Mouse (Mus musculus) limb, embryonic 15.5 days (tissue): ENCODE results near the gene Sptbn4. TPM values are rescaled to one million over a fixed set of nuclear protein-coding genes. Genes with fewer than 3 reads are reported as not detected.

Experiments
- ATAC-seq: fragments of 200-750 bp; cut with Nextera tagmentation; 2 replicates; pipeline ENCODE4 v1.8.0; 2017; ENCODE audit warnings: low read depth, moderate TSS enrichment; ENCODE audit not compliant: insufficient number of reproducible peaks, low FRiP score, low TSS enrichment
- H3K27ac ChIP-seq: fragments of 300-500 bp; sonication (generic); 2 replicates; pipeline ENCODE4 v1.5.1; 2015; ENCODE audit warnings: moderate library complexity, mild to moderate bottlenecking, inconsistent platforms
- H3K27me3 ChIP-seq: fragments of 300-500 bp; sonication (generic); 2 replicates; pipeline ENCODE4 v1.6.1; 2015; ENCODE audit warnings: inconsistent platforms
- H3K36me3 ChIP-seq: fragments of 300-500 bp; sonication (generic); 2 replicates; pipeline ENCODE4 v1.6.1; 2015; ENCODE audit warnings: inconsistent platforms
- H3K4me1 ChIP-seq: fragments of 300-500 bp; sonication (generic); 2 replicates; pipeline ENCODE4 v1.6.1; 2015; ENCODE audit warnings: inconsistent platforms
- H3K4me2 ChIP-seq: fragments of 300-500 bp; sonication (generic); 2 replicates; pipeline ENCODE4 v1.6.1; 2015; ENCODE audit warnings: mild to moderate bottlenecking, inconsistent platforms
- H3K4me3 ChIP-seq: fragments of 300-500 bp; sonication (generic); 2 replicates; pipeline ENCODE4 v1.5.1; 2015; ENCODE audit warnings: mild to moderate bottlenecking, inconsistent platforms
- H3K9ac ChIP-seq: fragments of 300-500 bp; sonication (generic); 2 replicates; pipeline ENCODE4 v1.6.1; 2015; ENCODE audit warnings: inconsistent platforms
- H3K9me3 ChIP-seq: fragments of 300-500 bp; sonication (generic); 2 replicates; pipeline ENCODE4 v1.6.1; 2016; ENCODE audit warnings: inconsistent platforms
- WGBS: fragments of 180-500 bp; shearing (Covaris S2); methylation state at CpG from one replicate; pipeline ENCODE4 v1.1.7; 2015; 5-methylcytosine and 5-hydroxymethylcytosine counted together
- polyA plus RNA-seq: library from polyadenylated mRNA; unstranded; fragments of >200 nt; fragmentation: Nextera tagmentation; extraction: Ambion mirVana; gene quantifications from 2 replicates; pipeline ENCODE4 v1.2.1, GENCODE M21; 2015

The Sptbn4 gene
- polyA plus RNA-seq, 1 experiment from 2014 or later: 0.23 TPM

GRCm38 (mm10) chr7:27473156-27473834 is 25.8 kb upstream of the Sptbn4 start, which contains the start of gene Sertad3:
Gene Sertad3, plus strand, starts transcription at chr7:27473768.
- Histone ChIP-seq H3K4me1 (peaks cover 12% of the 10 kb centered on the region), H3K9ac (peak within 1 kb of the TSS; percentile 72), H3K9me3 (no peaks in the 10 kb centered on the region), H3K4me2 (peak within 1 kb of the TSS; percentile 59), H3K36me3 (peaks cover 22% of the 10 kb centered on the region), H3K4me3 (peak within 1 kb of the TSS; percentile 65), H3K27ac (peak within 1 kb of the TSS; percentile 97), H3K27me3 (no peaks in the 10 kb centered on the region)
- under 1% methylated on average over 34 of the region's 36 CpGs for WGBS
- peak; percentile 93 for ATAC-seq

DNA sequence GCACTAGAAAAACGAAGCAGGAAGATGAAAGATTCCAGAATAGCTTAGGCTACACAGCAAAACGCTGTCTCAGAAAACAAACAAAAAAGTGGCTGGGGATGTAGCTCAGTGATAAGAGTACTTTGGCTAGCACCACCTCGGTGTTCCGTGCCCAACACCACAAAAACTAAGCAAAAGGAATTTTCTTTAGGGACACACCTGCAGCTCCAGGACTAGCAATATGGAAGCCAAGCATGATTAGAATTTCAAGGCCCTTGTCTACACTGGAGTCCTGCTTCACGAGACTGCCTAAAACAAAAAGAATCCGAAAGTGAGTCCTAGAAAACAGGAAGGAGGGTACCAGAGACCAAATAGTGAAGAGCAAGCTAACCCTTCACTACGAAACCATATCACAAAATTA is 25.1 kb upstream of the Sptbn4 start:
- no peak for ATAC-seq
- Histone ChIP-seq H3K4me2 (peak overlapping the region; percentile 24), H3K27me3 (no peaks in the 10 kb centered on the region), H3K9ac (no peak overlapping the region), H3K4me3 (peak overlapping the region; percentile 65), H3K27ac (peak overlapping the region; percentile 97), H3K36me3 (peaks cover 16% of the 10 kb centered on the region), H3K4me1 (peaks cover 12% of the 10 kb centered on the region), H3K9me3 (no peaks in the 10 kb centered on the region)
- whole genome bisulfite sequencing: 44% methylated on average over 7 of the region's 7 CpGs

DNA sequence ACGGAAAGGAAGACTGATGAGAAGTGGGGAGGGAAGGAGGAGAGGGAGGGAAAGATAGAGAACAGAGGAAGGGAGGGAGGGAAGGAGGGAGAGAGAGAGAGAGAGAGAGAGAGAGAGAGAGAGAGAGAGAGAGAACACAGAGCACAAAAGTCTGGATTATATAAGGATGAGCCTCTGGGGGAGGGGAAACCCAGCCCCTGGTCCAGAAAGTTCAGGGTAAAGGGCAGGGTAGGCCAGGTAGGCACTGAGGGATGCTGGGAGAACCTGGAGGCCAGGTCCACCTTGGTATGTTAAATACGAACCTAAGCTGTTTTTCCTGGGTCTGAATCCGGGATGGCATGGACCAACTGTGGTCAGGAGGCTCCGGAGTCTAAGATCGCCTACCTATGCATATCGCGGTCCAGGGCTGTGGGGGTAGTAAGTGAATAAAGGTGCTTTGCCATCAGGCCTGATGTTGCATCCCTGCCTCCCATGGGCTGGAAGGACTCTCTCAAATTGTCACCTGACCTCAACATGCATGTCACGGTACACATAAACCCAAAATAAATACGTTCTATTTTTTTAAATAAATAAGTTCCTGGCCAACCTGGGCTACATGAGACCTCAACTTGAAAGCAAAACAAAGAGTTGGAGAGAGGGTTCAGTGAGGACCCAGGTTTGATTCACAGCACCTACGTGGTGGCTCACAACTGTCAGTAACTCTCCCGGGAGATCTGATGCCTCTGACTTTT is 24.1 kb upstream of the Sptbn4 start:
- Histone ChIP-seq H3K4me1 (peaks cover 12% of the 10 kb centered on the region), H3K9ac (no peak overlapping the region), H3K4me2 (no peak overlapping the region), H3K36me3 (peaks cover 10% of the 10 kb centered on the region), H3K4me3 (no peak overlapping the region), H3K27me3 (no peaks in the 10 kb centered on the region), H3K27ac (no peak overlapping the region), H3K9me3 (no peaks in the 10 kb centered on the region)
- 86% methylated on average over 11 of the region's 11 CpGs for WGBS
- no peak for ATAC-seq

- peaks cover 3% of the 10 kb centered on the region for H3K4me1 ChIP-seq
- no peak overlapping the region for H3K4me2 ChIP-seq
- no peak for ATAC-seq
- 46% methylated on average over 4 of the region's 4 CpGs for WGBS
- no peaks in the 10 kb centered on the region for H3K36me3 ChIP-seq
- H3K9me3 ChIP-seq: no peaks in the 10 kb centered on the region
- no peaks in the 10 kb centered on the region for H3K27me3 ChIP-seq
- no peak overlapping the region for H3K27ac ChIP-seq
- H3K4me3 ChIP-seq: no peak overlapping the region
- H3K9ac ChIP-seq: no peak overlapping the region
These were observed 20.2 kb upstream of the Sptbn4 start for GRCm38 (mm10) chr7:27467648-27468047.

- Histone ChIP-seq H3K4me2 (no peak overlapping the region), H3K36me3 (0 out of 2 replicates have a peak, but pooled peaks cover 4% of the 10 kb centered on the region), H3K27me3 (no peaks in the 10 kb centered on the region), H3K4me1 (no peaks in the 10 kb centered on the region), H3K9ac (no peak overlapping the region), H3K27ac (no peak overlapping the region), H3K9me3 (no peaks in the 10 kb centered on the region), H3K4me3 (no peak overlapping the region)
- WGBS: 70% methylated on average over 6 of the region's 6 CpGs
- no peak for ATAC-seq
These were observed 13.0 kb upstream of the Sptbn4 start for GRCm38 (mm10) chr7:27460477-27460876.

GRCm38 (mm10) chr7:27459640-27460039 is 12.2 kb upstream of the Sptbn4 start:
- WGBS: 86% methylated on average over 5 of the region's 5 CpGs
- no peaks in the 10 kb centered on the region for H3K4me1 ChIP-seq
- no peak for ATAC-seq
- no peaks in the 10 kb centered on the region for H3K9me3 ChIP-seq
- H3K27me3 ChIP-seq: no peaks in the 10 kb centered on the region
- H3K4me3 ChIP-seq: no peak overlapping the region
- no peak overlapping the region for H3K4me2 ChIP-seq
- no peak overlapping the region for H3K9ac ChIP-seq
- H3K36me3 ChIP-seq: 0 out of 2 replicates have a peak, but pooled peaks cover 4% of the 10 kb centered on the region
- H3K27ac ChIP-seq: no peak overlapping the region

DNA sequence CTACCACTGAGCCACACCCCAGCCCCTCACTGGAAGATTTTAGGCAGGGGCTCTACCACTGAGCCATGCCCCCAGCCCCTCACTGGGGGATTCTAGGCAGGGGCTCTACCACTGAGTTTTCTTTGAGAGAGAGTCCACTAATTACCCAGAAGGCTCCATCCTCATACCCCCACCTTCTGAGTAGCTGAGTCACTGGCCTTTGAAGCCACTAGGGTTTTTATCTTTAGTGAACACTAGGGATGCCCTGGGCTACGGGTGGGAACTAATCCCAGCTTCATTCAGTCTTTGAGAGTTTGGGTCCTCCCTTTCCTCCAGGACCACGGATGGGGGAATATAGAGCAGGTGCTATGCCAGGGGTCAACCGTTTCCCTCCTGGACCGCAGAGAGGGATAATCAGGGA is 11.1 kb upstream of the Sptbn4 start:
- 0 out of 2 replicates have a peak, but pooled peaks cover 4% of the 10 kb centered on the region for H3K36me3 ChIP-seq
- H3K4me3 ChIP-seq: no peak overlapping the region
- no peak overlapping the region for H3K27ac ChIP-seq
- H3K9ac ChIP-seq: no peak overlapping the region
- ATAC-seq: no peak
- no peaks in the 10 kb centered on the region for H3K27me3 ChIP-seq
- H3K9me3 ChIP-seq: no peaks in the 10 kb centered on the region
- no peak overlapping the region for H3K4me2 ChIP-seq
- H3K4me1 ChIP-seq: no peaks in the 10 kb centered on the region
- WGBS: 91% methylated on average over 4 of the region's 4 CpGs

DNA sequence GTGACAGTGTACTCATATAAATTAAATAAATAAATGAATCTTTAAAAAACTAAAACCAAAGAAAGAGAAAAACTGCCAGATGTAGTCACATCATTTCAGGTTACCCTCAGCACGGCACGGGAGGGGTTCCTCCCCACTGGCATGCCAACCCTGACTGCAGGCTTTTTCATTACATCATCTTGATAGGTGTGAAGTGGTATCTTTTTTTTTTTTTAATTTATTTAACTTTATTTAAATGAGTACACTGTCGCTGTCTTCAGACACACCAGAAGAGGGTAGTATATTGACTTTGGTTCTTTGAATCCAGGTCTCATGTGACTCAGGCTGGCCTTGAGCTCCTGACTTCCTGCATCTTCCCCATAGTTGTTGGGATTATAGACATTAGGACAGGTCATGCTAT is 7.8 kb upstream of the Sptbn4 start:
- ATAC-seq: no peak
- no peaks in the 10 kb centered on the region for H3K9me3 ChIP-seq
- no peaks in the 10 kb centered on the region for H3K27me3 ChIP-seq
- no peak overlapping the region for H3K27ac ChIP-seq
- H3K4me2 ChIP-seq: no peak overlapping the region
- H3K9ac ChIP-seq: no peak overlapping the region
- H3K4me1 ChIP-seq: no peaks in the 10 kb centered on the region
- H3K36me3 ChIP-seq: 0 out of 2 replicates have a peak, but pooled peaks cover 4% of the 10 kb centered on the region
- 89% methylated on average over 3 of the region's 3 CpGs for WGBS
- no peak overlapping the region for H3K4me3 ChIP-seq

- Histone ChIP-seq H3K9ac (no peak overlapping the region), H3K4me2 (no peak overlapping the region), H3K4me1 (0 out of 2 replicates have a peak, but pooled peaks cover under 1% of the 10 kb centered on the region), H3K9me3 (no peaks in the 10 kb centered on the region), H3K27me3 (no peaks in the 10 kb centered on the region), H3K4me3 (no peak overlapping the region), H3K27ac (no peak overlapping the region), H3K36me3 (0 out of 2 replicates have a peak, but pooled peaks cover 2% of the 10 kb centered on the region)
- 77% methylated on average over 10 of the region's 10 CpGs for WGBS
- ATAC-seq: no peak
These were observed 7.1 kb upstream of the Sptbn4 start for GRCm38 (mm10) chr7:27454461-27455121.

DNA sequence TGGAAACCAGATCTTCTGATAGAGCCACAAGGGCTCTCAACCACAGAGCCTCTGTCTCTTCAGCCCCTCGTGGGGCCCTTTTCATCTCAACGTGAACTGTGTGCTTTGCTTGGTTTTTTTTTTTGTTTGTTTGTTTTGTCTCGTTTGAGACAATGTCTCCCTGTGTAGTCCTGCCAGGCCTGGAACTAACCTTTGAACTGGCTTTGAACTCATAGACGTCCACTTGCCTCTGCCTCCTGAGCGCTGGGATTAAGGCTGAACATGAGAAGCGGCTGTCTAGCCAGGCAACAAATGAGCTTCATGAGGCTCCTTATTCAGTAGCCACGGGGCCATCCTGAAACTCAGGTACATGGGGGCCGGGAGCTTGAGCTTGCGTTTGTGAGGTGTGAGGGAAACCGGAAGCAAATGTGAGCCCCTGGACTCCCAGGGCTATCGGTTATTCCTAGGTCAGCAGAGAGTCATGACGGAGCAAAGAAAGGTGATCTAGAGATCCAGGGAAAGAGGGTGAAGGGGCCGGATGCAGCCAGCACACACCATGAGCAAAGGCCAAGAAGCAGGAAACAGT is 4.8 kb upstream of the Sptbn4 start:
- Histone ChIP-seq H3K27ac (no peak overlapping the region), H3K4me1 (peaks cover 15% of the 10 kb centered on the region), H3K4me3 (no peak overlapping the region), H3K27me3 (peaks cover 2% of the 10 kb centered on the region; the same call in 1 of the 2 replicates), H3K36me3 (no peaks in the 10 kb centered on the region), H3K4me2 (no peak overlapping the region), H3K9ac (no peak overlapping the region), H3K9me3 (no peaks in the 10 kb centered on the region)
- 61% methylated on average over 13 of the region's 13 CpGs for WGBS
- no peak for ATAC-seq

- peaks cover 11% of the 10 kb centered on the region for H3K27me3 ChIP-seq
- no peak overlapping the region for H3K9ac ChIP-seq
- peaks cover 21% of the 10 kb centered on the region for H3K4me1 ChIP-seq
- 91% methylated on average over 2 of the region's 2 CpGs for WGBS
- H3K36me3 ChIP-seq: no peaks in the 10 kb centered on the region
- no peak overlapping the region for H3K27ac ChIP-seq
- ATAC-seq: no peak
- no peak overlapping the region for H3K4me3 ChIP-seq
- H3K9me3 ChIP-seq: no peaks in the 10 kb centered on the region
- no peak overlapping the region for H3K4me2 ChIP-seq
These were observed 3.9 kb upstream of the Sptbn4 start for GRCm38 (mm10) chr7:27451359-27451758.
